Mouse (Mus musculus): ENCODE data around the gene Pms2. TPM values are rescaled to one million over a fixed set of nuclear protein-coding genes. Genes with fewer than 3 reads are reported as not detected.

Pms2 gene
- polyA plus RNA-seq, 1 experiment from 2014 or later, result 8.9 TPM

DNA sequence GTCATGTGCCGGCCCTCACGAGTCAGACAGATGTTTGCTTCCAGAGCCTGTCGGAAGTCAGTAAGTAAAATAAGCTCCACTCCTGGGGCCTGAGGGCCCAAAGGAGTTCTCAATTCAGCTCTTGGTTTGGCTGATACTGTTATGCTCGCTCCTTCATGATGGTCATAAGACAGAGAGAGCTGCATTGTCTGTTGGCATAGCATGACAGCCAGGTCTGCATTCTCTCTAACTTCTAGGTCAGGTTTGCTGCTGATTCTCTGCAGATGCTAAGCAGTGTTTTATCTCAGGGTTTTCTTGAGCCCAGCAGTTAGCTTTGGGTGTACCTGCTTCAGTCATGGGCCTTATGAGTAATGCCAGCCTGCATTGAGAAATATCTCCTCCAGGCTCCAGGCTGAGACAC is 19.5 kb downstream of the Pms2 start:
- Histone ChIP-seq H3K36me3 (ENCODE audit: control insufficient read depth, insufficient read depth, low read length) (peaks cover 8% of the 10 kb centered on the region), H3K4me1 (replicated peaks; ENCODE audit: control insufficient read depth, insufficient read depth) (no peaks in the 10 kb centered on the region), H3K27ac (replicated peaks) (no peak overlapping the region)

GRCm38 (mm10) chr5:143930656-143931055 is 20.9 kb downstream of the Pms2 start:
- Histone ChIP-seq H3K36me3 (ENCODE audit: control insufficient read depth, insufficient read depth, low read length) (peaks cover 3% of the 10 kb centered on the region), H3K27me3 (ENCODE audit: control insufficient read depth, insufficient read depth, low read length) (no peaks in the 10 kb centered on the region), H3K4me2 (replicated peaks; ENCODE audit: low read depth) (no peak overlapping the region), H3K4me1 (replicated peaks; ENCODE audit: control insufficient read depth, insufficient read depth) (no peaks in the 10 kb centered on the region), H3K9me3 (ENCODE audit: control insufficient read depth, low read length) (no peaks in the 10 kb centered on the region), H3K9ac (ENCODE audit: low read length) (no peak overlapping the region), H3K27ac (replicated peaks) (no peak overlapping the region), H3K4me3 (ENCODE audit: low read depth, low read length) (no peak overlapping the region)
- no peak for ATAC-seq (ENCODE audit: low FRiP score, low TSS enrichment)
- WGBS, result 93% methylated on average over 12 of the region's 12 CpGs
- DNase-seq (ENCODE audit: low spot score), result no peak
- TF ChIP-seq EP300 (optimal IDR thresholded peaks at IDR 0.05) (no peak), CTCF (IDR thresholded peaks at IDR 0.05; ENCODE audit: low read depth) (no peak)

More for the DNA sequence above, 19.5 kb downstream of the Pms2 start:
- Histone ChIP-seq H3K4me3 (ENCODE audit: low read depth, low read length) (no peak overlapping the region), H3K27me3 (ENCODE audit: control insufficient read depth, insufficient read depth, low read length) (no peaks in the 10 kb centered on the region), H3K9ac (ENCODE audit: low read length) (no peak overlapping the region), H3K4me2 (replicated peaks; ENCODE audit: low read depth) (no peak overlapping the region), H3K9me3 (ENCODE audit: control insufficient read depth, low read length) (no peaks in the 10 kb centered on the region)
- no peak for ATAC-seq (ENCODE audit: low FRiP score, low TSS enrichment)
- WGBS, result 88% methylated on average over 4 of the region's 4 CpGs
- no peak for DNase-seq (ENCODE audit: low spot score)
- TF ChIP-seq CTCF (IDR thresholded peaks at IDR 0.05; ENCODE audit: low read depth) (no peak), EP300 (optimal IDR thresholded peaks at IDR 0.05) (no peak)

GRCm38 (mm10) chr5:143931863-143932580 is 22.3 kb downstream of the Pms2 start:
- Histone ChIP-seq H3K4me1 (replicated peaks; ENCODE audit: control insufficient read depth, insufficient read depth) (no peaks in the 10 kb centered on the region), H3K4me2 (replicated peaks; ENCODE audit: low read depth) (no peak overlapping the region), H3K27ac (replicated peaks) (no peak overlapping the region), H3K27me3 (ENCODE audit: control insufficient read depth, insufficient read depth, low read length) (no peaks in the 10 kb centered on the region), H3K9me3 (ENCODE audit: control insufficient read depth, low read length) (no peaks in the 10 kb centered on the region), H3K9ac (ENCODE audit: low read length) (no peak overlapping the region), H3K4me3 (ENCODE audit: low read depth, low read length) (no peak overlapping the region), H3K36me3 (ENCODE audit: control insufficient read depth, insufficient read depth, low read length) (peaks cover 3% of the 10 kb centered on the region; the same call in 1 of the 2 replicates)
- no peak for TF ChIP-seq EP300 (optimal IDR thresholded peaks at IDR 0.05)
- no peak for TF ChIP-seq CTCF (IDR thresholded peaks at IDR 0.05; ENCODE audit: low read depth)
- DNase-seq (ENCODE audit: low spot score) (no peak), ATAC-seq (ENCODE audit: low FRiP score, low TSS enrichment) (no peak)
- 78% methylated on average over 6 of the region's 6 CpGs for WGBS

GRCm38 (mm10) chr5:143932831-143933230 is 23.1 kb downstream of the Pms2 start, which contains the start of gene Rsph10b:
Gene Rsph10b, plus strand, starts transcription at chr5:143933035.
- WGBS, result 24% methylated on average over 8 of the region's 8 CpGs
- peaks cover 3% of the 10 kb centered on the region; the same call in 1 of the 2 replicates for H3K36me3 ChIP-seq (ENCODE audit: control insufficient read depth, insufficient read depth, low read length)
- H3K27ac ChIP-seq (replicated peaks), result no peak within 1 kb of the TSS
- H3K9me3 ChIP-seq (ENCODE audit: control insufficient read depth, low read length), result no peaks in the 10 kb centered on the region
- no peak within 1 kb of the TSS for H3K4me3 ChIP-seq (ENCODE audit: low read depth, low read length)
- 0 out of 2 replicates have a peak, but pooled peaks have one; percentile 42 for ATAC-seq (ENCODE audit: low FRiP score, low TSS enrichment)
- DNase-seq (ENCODE audit: low spot score), result no peak
- H3K27me3 ChIP-seq (ENCODE audit: control insufficient read depth, insufficient read depth, low read length), result no peaks in the 10 kb centered on the region
- H3K4me2 ChIP-seq (replicated peaks; ENCODE audit: low read depth), result no peak within 1 kb of the TSS
- no peak within 1 kb of the TSS for H3K9ac ChIP-seq (ENCODE audit: low read length)
- no peaks in the 10 kb centered on the region for H3K4me1 ChIP-seq (replicated peaks; ENCODE audit: control insufficient read depth, insufficient read depth)
- no peak for TF ChIP-seq EP300 (optimal IDR thresholded peaks at IDR 0.05)
- TF ChIP-seq CTCF (IDR thresholded peaks at IDR 0.05; ENCODE audit: low read depth), result no peak

- DNase-seq (ENCODE audit: low spot score) (no peak), ATAC-seq (ENCODE audit: low FRiP score, low TSS enrichment) (no peak)
- H3K4me2 ChIP-seq (replicated peaks; ENCODE audit: low read depth), result no peak overlapping the region
- H3K27me3 ChIP-seq (ENCODE audit: control insufficient read depth, insufficient read depth, low read length), result no peaks in the 10 kb centered on the region
- WGBS, result 91% methylated on average over 11 of the region's 11 CpGs
- H3K9ac ChIP-seq (ENCODE audit: low read length), result no peak overlapping the region
- no peak for TF ChIP-seq EP300 (optimal IDR thresholded peaks at IDR 0.05)
- TF ChIP-seq CTCF (IDR thresholded peaks at IDR 0.05; ENCODE audit: low read depth), result no peak
- no peak overlapping the region for H3K27ac ChIP-seq (replicated peaks)
- no peaks in the 10 kb centered on the region; the same call in 1 of the 2 replicates for H3K36me3 ChIP-seq (ENCODE audit: control insufficient read depth, insufficient read depth, low read length)
- no peaks in the 10 kb centered on the region for H3K4me1 ChIP-seq (replicated peaks; ENCODE audit: control insufficient read depth, insufficient read depth)
- no peak overlapping the region for H3K4me3 ChIP-seq (ENCODE audit: low read depth, low read length)
- no peaks in the 10 kb centered on the region for H3K9me3 ChIP-seq (ENCODE audit: control insufficient read depth, low read length)
Measured at GRCm38 (mm10) chr5:143933414-143933813, 23.6 kb downstream of the Pms2 start.

GRCm38 (mm10) chr5:143933875-143934274 is 24.1 kb downstream of the Pms2 start:
- H3K27me3 ChIP-seq (ENCODE audit: control insufficient read depth, insufficient read depth, low read length), result no peaks in the 10 kb centered on the region
- no peak for ATAC-seq (ENCODE audit: low FRiP score, low TSS enrichment)
- TF ChIP-seq CTCF (IDR thresholded peaks at IDR 0.05; ENCODE audit: low read depth) (peak; percentile 41), EP300 (optimal IDR thresholded peaks at IDR 0.05) (no peak)
- no peaks in the 10 kb centered on the region for H3K9me3 ChIP-seq (ENCODE audit: control insufficient read depth, low read length)
- H3K4me1 ChIP-seq (replicated peaks; ENCODE audit: control insufficient read depth, insufficient read depth), result no peaks in the 10 kb centered on the region
- no peak overlapping the region for H3K4me2 ChIP-seq (replicated peaks; ENCODE audit: low read depth)
- H3K27ac ChIP-seq (replicated peaks), result no peak overlapping the region
- no peaks in the 10 kb centered on the region; the same call in 1 of the 2 replicates for H3K36me3 ChIP-seq (ENCODE audit: control insufficient read depth, insufficient read depth, low read length)
- 50% methylated on average over 1 of the region's 1 CpGs for WGBS
- no peak overlapping the region for H3K9ac ChIP-seq (ENCODE audit: low read length)
- DNase-seq (ENCODE audit: low spot score), result no peak
- H3K4me3 ChIP-seq (ENCODE audit: low read depth, low read length), result no peak overlapping the region

All from stomach, postnatal 0 days (tissue).